Mouse (Mus musculus) thymus, postnatal 10 days (tissue): ENCODE data around the gene 5830473C10Rik.
"Not testable (repeated sequence)": the region's sequence is repeated elsewhere in the genome, so short reads cannot be mapped to it uniquely, and the experiment has no call there.

Experiments used
- DNase-seq, 2 experiments: peaks; one replicate each; pipeline ENCODE4 v3.0.0; 2021; ENCODE audit warnings: low spot score in 2 of 2

Gene 5830473C10Rik

DNA sequence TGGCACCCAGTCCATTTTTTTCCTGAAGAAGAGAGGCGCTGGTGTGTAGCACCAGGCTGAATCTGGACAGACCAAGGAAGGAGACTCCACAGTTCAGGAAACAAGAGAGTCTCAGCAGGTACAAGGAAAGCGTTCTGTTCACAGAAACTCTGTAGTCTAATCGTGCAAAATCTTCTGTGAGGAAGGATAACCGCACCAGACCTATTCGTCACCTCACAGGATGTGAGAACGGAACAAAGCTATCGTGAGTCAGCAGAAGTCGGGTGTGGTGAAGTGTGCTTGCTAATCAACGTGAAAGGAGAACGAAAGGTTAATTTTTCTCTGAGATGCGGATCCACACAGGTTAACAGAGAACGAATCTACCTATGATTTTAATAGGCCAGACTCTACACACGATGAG, 34.0 kb downstream of the 5830473C10Rik start:
- peak in 1 of 2 experiments; percentile 9 for DNase-seq

DNA sequence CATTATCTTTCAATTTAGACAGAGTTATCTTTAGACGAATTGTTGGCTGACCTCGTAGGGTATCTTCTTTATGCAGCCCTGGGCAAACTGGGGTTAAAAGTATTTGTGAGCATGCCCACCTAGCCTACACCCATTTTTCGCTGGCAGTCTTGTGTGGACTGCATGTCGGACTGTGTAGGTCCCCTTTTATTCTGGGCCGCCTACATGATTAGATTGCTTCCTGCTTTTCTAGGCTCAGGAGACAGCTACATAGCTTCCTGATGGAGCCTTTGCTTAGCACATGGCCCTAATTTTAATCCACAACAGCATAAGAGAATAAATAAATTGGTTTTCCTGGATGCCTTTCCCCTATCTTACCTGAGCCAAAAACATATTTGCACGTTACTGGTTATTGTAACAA, 35.2 kb downstream of the 5830473C10Rik start:
- no peak for DNase-seq

DNA sequence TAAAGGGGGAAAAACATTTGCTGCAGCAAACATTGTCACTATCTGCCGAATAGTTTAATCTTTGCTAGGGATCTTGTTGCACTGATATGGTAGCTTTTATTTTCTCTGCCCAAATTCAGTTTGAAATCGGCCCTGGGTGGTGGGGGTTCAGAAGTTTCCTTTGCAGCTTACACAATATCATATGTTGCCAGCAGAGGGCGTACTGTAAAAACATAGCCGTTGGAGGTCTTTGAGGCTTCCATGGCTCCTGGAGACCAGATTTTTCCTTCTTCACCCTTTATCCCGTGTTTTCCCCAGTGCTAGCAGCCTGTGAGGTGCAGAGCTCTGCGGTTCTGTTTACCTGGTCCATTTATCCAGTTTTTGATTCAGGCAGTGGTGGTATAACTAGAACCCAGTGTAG, 40.6 kb downstream of the 5830473C10Rik start:
- peak in 1 of 2 experiments; percentile 36 for DNase-seq

DNA sequence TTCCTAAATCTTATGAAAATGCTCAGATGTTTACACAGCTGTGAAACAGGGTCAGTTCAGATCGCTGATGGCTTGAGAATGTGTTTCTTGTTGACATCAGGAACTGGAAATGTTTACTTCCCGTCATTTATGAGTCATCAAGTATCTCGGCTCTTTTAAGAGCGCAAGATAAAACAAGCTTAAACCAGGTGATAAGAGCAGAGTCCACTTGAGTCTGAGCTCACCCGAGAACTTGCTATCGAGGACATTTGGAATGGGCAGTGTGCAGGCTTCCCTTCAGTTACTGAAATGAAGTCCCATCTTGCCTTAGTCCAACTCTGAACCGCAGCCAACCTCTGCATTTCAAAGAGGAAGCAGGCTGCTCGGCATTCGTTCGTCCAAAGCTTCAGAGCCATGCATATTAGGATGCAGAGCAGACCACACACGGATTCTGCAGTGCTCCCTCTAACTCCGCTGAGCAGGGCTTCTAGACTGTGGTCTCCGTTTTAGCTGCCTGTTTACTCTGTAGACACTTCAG, 42.6 kb downstream of the 5830473C10Rik start:
- no peak for DNase-seq

DNA sequence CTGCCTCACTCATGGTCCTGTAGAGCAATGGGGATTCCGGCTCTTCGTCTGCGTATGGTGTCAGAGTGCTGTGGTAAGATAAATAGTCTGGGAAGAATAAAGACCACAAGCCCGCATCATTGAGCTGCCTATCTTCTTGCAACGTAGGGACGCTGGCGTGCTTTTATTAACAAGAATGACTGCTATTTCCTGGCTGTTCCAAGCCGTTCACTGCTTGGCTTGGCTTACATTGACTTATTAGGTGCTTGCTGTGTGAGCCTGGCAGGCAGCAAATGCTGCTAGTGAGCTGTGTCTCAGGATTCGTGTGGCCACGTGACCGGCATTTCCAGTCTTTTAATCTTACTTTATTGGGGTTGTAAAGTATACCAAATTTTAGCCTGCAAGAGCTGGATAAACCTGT, 48.0 kb downstream of the 5830473C10Rik start:
- DNase-seq, result no peak

DNA sequence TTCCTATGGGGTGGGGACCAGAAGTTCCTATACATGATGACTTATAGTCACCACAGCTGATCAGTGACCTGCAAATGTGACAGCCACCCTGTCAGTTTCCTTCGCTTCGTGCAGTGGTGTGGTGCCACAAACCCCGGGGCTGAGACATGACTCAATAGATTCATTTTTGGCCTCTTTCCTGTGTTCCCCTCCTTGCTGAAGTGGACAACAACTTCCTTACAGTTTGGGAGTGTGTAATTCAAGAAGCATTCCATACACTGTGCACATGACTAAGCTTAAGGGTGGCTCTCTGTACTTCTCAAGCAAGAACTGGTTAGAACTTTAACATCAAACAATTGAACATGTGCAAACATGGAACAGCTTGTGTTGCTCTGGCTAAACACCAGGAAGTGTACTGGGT, 50.5 kb downstream of the 5830473C10Rik start:
- DNase-seq, result no peak

DNA sequence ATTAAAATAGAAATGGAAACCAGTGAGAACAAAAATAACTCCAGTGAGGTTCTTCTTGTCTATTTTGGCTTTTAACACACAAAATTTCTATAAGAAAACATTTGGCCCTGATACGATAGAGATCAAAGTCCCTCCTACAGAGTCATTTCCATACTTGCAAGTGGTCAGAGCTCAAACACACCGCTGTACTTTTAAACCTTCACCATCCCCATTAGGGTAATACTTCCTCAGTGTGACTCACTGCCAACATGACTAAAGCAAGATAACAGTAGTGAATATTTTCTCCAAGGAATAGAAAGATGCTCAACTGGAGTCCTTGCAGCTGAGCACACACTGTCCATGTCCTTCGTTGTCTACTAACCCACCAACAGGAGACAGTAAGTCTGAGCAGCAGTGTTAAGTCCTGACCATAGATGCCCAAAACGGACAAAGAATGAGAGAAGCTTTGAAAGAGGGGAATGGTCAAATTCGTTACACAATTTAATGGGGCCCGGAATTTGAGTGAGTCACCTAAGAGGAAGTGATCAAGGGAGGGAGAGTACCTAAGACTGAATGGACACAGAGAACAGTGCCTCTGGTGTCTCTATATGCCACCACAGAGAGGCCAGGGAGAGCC, 51.2 kb downstream of the 5830473C10Rik start:
- DNase-seq, result no peak

DNA sequence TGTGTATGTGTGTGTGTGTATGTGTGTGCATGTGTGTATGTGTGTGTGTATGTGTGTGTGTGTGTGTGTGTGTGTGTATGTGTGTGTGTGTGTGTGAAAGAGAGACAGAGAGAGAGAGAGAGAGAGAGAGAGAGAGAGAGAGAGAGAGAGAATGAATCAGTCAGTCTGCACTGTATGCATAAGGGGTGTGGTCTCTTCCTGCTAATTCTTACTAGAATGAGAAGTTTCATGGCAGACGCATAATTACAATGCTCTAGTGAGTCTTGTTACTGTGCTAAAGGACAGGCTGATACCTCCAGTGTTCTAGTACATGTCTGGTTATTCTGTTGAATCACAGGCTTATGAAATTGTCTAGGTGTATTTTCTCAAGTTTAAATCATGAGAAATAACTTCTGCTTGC, 51.8 kb downstream of the 5830473C10Rik start:
- not testable (repeated sequence) for DNase-seq

DNA sequence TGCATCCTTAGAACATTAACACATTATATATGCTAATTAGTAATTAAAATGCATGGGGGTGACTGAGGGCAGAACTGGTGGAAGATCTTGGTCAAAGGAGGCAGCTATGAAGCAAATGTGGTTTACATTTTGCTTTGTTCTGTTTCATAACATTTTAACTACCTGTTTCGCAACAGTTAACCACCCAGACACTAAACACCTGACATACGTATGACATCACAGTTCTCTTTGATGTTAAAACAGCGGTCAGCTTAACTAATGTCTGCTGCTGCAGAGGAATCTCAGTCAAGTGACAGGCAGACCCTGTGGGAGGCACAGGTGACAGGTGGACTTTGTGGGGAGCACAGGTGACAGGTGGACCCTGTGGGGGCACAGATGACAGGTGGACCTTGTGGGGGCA, 57.0 kb downstream of the 5830473C10Rik start:
- no peak for DNase-seq

DNA sequence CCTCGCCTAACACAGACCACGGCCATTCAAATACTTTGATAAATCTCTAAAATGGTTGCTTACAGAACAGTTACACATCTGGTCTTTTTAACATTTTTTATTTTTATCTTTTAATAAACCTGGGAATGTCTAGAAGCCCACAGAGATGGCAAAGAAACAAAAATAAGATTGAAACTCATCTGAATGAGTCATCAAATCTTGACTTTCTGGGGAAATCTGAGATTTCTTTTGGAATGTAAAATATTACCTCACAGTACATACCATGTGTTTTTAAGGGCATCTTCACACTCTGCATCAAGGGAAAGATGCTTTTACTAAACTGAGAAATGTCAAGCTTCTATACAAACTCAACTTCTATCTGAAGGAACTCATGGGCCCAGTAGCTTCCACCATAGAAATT, 60.4 kb downstream of the 5830473C10Rik start:
- DNase-seq, result no peak

DNA sequence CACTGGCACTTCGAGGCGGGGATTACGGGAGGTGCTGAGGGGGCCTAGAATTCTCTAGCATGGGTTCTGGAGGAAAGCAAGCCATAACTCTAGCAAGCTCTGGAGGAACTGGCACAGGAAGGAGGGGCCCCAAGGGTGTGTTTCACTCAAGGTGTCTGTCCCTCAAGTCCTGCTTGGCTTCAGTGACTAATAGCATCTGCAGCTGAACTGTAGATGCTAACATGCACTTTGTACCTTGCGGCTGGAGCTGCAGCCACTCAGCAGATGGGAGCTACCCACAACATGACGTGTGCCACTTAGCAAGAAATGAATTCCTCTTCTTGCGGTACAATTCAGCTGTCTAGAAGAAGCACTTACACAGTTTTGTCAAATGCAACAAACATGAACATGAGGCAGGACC, 60.8 kb downstream of the 5830473C10Rik start:
- DNase-seq, result no peak

DNA sequence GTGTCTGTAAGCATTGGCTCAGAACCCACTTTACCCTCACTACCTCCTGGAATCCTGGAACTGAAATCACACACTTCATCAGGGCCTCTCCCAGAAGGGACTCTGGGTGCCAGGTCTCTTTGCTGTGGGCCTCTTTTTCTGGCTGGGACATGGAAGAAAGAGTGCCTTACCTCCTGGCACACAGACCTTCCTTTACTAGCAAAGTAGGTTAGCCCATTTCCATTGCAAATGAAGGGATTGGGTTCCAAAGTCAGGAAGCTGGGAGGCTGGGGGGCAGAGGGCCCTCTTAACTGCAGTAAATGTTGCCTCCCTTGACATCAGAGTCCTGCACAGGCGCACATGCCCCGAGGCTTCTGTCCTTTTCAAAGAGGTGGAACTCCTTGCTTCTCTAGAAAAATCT, 62.3 kb downstream of the 5830473C10Rik start:
- DNase-seq, result no peak

DNA sequence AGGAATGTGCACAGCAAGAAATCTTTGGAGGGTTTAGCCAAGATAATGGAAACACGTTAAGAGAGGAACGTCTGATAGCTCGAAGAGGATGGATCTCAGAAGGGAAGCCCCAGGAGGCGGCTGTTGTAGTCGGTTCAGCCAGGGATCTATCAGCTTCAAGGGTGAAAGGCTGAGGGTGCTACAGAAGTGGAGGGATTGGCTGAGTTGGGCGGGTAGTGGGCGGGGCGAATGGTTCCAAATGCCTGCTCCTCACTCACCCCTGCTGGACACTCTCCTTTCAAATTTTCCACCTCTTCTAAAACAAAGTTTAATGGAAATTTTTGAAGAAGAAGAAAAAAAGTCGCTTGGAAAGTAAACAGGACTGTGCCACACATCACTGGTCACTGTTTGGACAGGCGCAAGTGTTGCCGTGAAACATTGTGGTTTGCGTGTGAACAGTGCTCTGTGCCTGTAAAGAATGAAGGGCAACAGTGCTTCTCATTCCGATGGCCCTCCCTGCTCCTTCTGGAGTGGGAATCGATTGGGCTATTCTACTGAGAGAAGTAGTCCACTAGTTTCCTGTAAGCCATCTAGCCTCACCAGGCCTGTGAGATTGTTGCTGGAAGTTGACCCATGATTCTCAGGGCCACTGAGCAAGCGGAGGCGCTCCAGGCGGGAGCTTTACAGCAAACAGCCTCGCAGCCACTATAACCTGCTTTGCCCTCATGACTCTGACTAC, 64.0 kb downstream of the 5830473C10Rik start:
- no peak for DNase-seq

DNA sequence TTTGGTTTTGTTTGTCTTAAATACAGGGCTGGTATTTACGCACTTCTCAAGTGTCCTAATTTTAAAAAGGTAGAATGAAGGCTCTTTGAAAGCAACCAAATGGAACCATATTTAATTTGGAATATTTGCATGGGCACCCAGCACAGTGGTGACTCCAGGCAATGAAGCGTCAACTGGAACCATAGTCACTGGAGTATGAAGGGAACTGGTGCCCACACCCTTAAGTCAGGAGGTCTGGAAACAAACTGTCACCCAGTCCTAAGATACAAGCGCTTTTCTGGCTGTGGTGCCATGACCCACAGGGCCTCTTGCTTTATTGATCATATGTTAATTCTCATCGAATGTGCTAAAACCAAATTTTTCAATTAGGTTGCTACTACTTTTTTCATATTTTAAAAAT, 66.5 kb downstream of the 5830473C10Rik start:
- DNase-seq, result no peak

DNA sequence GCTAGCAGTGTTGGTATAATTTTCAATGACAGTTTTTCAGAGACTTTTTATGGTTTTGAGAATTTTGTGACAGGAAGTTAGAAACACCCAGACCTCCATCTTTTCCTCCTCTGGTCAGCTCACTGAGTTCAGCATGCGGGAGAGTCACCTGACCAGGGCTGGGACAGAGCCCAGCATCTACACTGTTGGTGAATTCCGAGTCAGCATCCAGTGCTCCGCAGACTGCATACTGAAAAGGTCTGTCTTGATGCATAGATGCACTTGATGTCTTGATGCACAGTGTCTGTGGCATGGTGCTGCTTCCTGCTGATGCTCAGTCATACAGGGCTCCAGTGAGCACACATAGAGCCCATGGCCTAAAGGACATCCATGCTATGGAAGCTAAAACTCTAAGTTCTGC, 67.1 kb downstream of the 5830473C10Rik start:
- DNase-seq, result no peak

DNA sequence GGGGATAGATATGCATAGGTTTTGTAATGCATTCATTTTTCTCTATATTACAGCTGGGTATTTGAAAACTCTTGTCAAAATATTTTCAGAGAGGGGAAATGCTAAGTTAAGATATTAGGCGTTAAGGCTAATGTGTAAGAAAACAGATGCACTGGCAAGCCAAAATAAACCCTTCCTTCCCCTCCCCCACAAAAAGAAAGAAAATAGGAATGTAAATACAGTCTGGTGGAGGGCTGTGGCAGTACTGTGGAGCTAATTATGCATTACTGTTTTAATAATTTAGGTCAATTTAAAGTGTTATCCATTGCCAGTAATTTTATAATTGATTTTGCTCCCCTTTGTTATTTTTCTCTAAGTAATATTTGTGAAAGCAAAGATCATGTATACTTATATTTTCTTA, 67.6 kb downstream of the 5830473C10Rik start:
- DNase-seq, result no peak

DNA sequence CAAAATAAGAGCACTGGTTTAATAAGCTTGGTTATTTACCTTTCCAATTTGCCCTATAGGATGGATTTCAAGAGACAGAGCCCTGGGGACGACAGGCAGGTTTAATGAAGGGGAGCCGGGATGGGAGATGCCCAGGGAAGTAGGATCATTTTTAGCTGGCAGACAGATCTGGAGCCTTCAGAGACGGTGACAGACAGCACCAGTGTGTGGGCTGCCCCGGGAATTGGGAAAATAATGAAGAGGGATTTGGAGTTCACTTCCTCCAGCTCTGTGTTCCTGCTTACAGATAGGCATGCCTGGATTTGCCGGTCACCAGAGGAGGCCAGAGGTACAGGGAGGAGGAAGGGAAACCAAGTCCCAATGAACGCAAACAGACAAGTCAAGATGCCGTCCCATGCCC, 74.0 kb downstream of the 5830473C10Rik start:
- DNase-seq, result no peak

DNA sequence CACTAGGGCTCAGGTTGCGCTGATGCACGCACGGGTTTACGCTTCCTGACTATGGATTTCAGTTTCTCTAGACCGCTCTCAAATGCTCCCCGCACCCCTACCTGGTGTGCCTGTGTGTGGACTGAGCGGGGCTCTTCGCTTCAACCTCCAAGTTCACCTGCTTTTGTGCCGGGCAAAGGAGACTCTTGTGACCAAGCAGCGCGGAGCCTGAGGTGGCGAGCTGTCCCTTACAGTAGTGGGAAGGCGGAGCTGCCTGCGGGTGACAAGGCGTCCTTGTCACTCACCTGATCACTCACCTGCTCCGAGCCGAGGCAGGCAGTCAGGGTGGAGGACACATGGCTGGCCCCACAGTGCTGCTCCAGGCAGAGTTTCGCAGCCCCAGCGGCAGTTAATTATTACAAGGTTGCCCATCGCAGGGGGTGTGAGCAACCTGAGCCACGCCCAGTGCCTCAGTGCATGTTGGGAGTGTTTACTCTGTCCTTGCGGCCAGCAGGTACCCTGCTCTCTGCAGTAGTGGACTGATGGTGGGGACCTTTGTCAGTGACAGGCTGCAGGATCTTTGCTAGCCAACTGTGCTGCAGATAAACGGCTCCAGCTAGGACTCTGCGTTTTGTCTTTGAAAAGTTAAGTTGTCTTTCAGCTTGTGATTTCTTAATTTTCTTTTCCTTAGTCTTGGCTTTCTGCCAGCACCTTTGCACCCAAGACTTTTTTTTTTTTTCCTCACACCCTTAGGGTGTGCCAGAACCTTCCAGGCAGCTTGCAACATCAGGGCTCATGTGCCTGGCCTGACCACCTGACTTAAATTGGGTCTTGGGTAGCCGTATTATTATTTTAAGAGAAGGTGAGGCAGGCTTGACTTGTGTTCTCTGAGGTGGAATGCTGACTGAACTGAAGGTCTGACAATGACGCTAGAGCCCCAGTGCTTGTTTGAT, 79.6 kb downstream of the 5830473C10Rik start, which contains the start of gene Rassf6:
Gene Rassf6 (minus strand): TSS at position 372 of the 932 bp plus-strand sequence.
- no peak for DNase-seq

DNA sequence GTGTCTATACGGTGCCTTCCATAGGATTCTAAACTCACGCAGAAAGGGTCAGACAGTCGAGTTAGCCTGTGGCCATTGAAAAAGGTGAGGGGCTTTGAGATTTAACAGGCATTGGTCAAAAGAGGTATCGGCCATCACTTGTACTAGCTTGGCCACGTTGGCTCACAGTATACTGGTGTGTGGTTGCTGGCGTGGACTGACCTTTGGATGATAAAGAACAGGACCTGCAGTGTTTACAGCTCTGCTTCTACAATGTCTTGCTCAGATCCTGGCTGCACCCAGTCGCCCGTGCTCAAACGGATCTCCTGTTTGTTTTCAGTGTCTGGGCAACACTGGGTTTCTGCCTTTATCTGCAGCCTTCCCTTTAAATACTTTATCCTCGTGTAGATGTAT, 80.3 kb downstream of the 5830473C10Rik start:
- no peak for DNase-seq

DNA sequence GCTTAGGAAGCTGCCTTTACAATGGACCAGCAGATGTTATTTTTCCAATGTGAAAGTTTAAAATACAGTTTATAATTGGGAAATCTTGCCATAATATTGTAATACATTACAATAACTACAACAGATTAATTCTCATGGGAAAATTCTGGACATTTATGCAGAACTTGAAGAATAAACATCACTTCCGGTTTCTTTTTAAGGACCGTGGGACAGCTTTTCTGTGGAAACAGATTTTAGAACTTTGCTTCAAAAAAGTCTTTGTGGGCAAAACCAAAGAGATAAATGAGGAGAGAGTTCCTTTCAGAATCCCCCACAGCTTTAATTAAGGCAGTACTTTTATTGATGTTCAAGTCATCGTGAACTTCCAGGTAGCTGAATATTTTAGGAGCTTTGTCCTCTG, 84.7 kb downstream of the 5830473C10Rik start:
- no peak for DNase-seq

DNA sequence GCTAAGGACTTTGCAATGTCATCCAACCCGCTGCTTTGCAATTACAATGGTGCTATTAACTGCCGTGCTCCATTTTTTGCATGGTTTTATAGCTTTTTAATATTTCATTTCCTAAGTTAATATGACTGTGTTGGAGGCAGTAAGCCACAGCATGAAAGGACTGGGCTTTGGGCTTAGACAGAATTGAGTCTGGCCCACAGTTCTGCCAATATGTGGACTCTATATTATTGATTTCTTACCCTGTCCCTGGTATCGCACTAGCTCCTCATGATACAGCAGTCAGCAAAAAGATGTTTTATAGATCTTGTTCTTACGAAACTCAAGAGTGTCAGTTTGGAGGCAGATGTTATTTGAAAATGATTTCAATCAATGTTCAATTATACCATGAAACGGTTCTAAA, 85.5 kb downstream of the 5830473C10Rik start:
- DNase-seq, result no peak
